Mouse (Mus musculus) heart, postnatal 0 days (tissue): ENCODE measurements at regions not wholly inside any gene's neighbourhood (a gene's known extent, or its start where the extent isn't known, plus 50 kb on each side); places are given as distances from the start of the nearest gene placed in this dataset.

ENCODE experiments used
- ATAC-seq: fragments of 200-750 bp; cut with Nextera tagmentation; 2 replicates; pipeline ENCODE4 v1.8.0; 2017; ENCODE audit warnings: low read depth, moderate number of reproducible peaks, moderate library complexity; ENCODE audit not compliant: insufficient read depth
- DNase-seq: peaks from one replicate; pipeline ENCODE4 v3.0.0-alpha.2; 2016; ENCODE audit warnings: low spot score
- H3K27ac ChIP-seq: fragments of 300-500 bp; sonication (generic); 2 replicates; pipeline ENCODE4 v1.5.1; 2014; ENCODE audit warnings: low read depth, mild to moderate bottlenecking
- H3K27me3 ChIP-seq: fragments of 300-500 bp; sonication (generic); 2 replicates; pipeline ENCODE4 v1.6.1; 2014; ENCODE audit warnings: low read length, mixed read lengths; ENCODE audit not compliant: control insufficient read depth, insufficient read depth
- H3K36me3 ChIP-seq: fragments of 300-500 bp; sonication (generic); replicated peaks from 2 replicates; pipeline ENCODE4 v1.6.1; 2014; ENCODE audit warnings: low read length, mixed read lengths; ENCODE audit not compliant: control insufficient read depth, insufficient read depth
- H3K4me1 ChIP-seq: fragments of 300-500 bp; sonication (generic); 2 replicates; pipeline ENCODE4 v1.6.1; 2014; ENCODE audit warnings: antibody characterized with exemption; ENCODE audit not compliant: control insufficient read depth, insufficient read depth
- H3K4me2 ChIP-seq: fragments of 300-500 bp; sonication (generic); 2 replicates; pipeline ENCODE4 v1.6.1; 2014; ENCODE audit warnings: low read depth, mild to moderate bottlenecking, low read length, moderate library complexity
- H3K4me3 ChIP-seq: fragments of 300-500 bp; sonication (generic); 2 replicates; pipeline ENCODE4 v1.5.1; 2014; ENCODE audit warnings: low read depth, low read length
- H3K9ac ChIP-seq: fragments of 300-500 bp; sonication (generic); replicated peaks from 2 replicates; pipeline ENCODE4 v1.6.1; 2014; ENCODE audit warnings: low read depth, low read length, mixed read lengths
- H3K9me3 ChIP-seq: fragments of 300-500 bp; sonication (generic); replicated peaks from 2 replicates; pipeline ENCODE4 v1.6.1; 2016; ENCODE audit warnings: low read length; ENCODE audit not compliant: control insufficient read depth
- CTCF ChIP-seq: IDR thresholded peaks from 2 replicates; pipeline ENCODE4 v1.5.1; 2016; ENCODE audit warnings: antibody characterized with exemption, control low read depth, low read depth
- EP300 ChIP-seq: IDR thresholded peaks from 2 replicates; pipeline ENCODE4 v1.6.1; 2016; ENCODE audit warnings: antibody characterized with exemption, low read depth
- WGBS: fragments of 180-500 bp; shearing (Covaris S2); extraction: QIAGEN DNeasy Blood & Tissue Kit; methylation state at CpG from one replicate; pipeline ENCODE4 v1.1.7; 2014; 5-methylcytosine and 5-hydroxymethylcytosine counted together

- ATAC-seq: no peak
- H3K27me3 ChIP-seq: no peaks in the 10 kb centered on the region
- 78% methylated on average over 3 of the region's 3 CpGs for WGBS
These were observed 384.9 kb upstream of the Sel1l start for GRCm38 (mm10) chr12:92233650-92234408.

GRCm38 (mm10) chr12:92228585-92228984 is 379.6 kb upstream of the Sel1l start:
- TF ChIP-seq EP300 (no peak), CTCF (no peak)
- H3K27ac ChIP-seq: no peak overlapping the region
- H3K36me3 ChIP-seq: no peaks in the 10 kb centered on the region
- no peaks in the 10 kb centered on the region for H3K4me1 ChIP-seq
- H3K4me3 ChIP-seq: no peak overlapping the region
- ATAC-seq: no peak
- WGBS: 69% methylated on average over 4 of the region's 4 CpGs
- no peaks in the 10 kb centered on the region for H3K27me3 ChIP-seq
- DNase-seq: no peak
- no peak overlapping the region for H3K9ac ChIP-seq
- no peaks in the 10 kb centered on the region for H3K9me3 ChIP-seq
- no peak overlapping the region for H3K4me2 ChIP-seq

More at GRCm38 (mm10) chr12:92233650-92234408, 384.9 kb upstream of the Sel1l start:
- no peaks in the 10 kb centered on the region for H3K36me3 ChIP-seq
- no peak overlapping the region for H3K9ac ChIP-seq
- H3K9me3 ChIP-seq: no peaks in the 10 kb centered on the region
- DNase-seq: no peak
- TF ChIP-seq CTCF (no peak), EP300 (no peak)
- no peak overlapping the region for H3K4me2 ChIP-seq
- H3K4me3 ChIP-seq: no peak overlapping the region
- H3K27ac ChIP-seq: no peak overlapping the region
- no peaks in the 10 kb centered on the region for H3K4me1 ChIP-seq

DNA sequence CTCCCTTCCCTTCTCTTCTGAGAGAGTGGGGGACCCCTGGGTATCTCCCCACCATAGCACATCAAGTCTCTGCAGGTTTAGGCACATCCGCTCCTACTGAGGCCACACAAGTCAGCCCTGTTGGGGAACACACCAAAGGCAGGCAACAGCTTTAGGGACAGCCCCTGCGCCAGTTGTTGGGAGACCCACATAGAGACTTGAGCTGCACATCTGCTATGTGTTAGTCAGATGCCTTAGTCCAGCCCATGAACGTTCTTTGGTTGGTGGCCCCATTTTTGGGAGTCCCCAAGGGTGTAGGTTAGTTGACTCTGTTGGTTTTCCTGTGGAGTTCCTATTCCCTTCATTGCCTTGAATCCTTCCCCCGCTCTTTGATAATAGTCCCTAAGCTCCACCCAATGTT is 354.4 kb upstream of the Sel1l start:
- H3K9me3 ChIP-seq: no peaks in the 10 kb centered on the region
- ATAC-seq (no peak), DNase-seq (no peak)
- no peak overlapping the region for H3K4me3 ChIP-seq
- WGBS: 78% methylated on average over 4 of the region's 4 CpGs
- no peaks in the 10 kb centered on the region for H3K36me3 ChIP-seq
- no peaks in the 10 kb centered on the region for H3K27me3 ChIP-seq
- no peak overlapping the region for H3K27ac ChIP-seq
- TF ChIP-seq CTCF: no peak
- no peak for TF ChIP-seq EP300
- H3K4me2 ChIP-seq: no peak overlapping the region
- no peak overlapping the region for H3K9ac ChIP-seq
- no peaks in the 10 kb centered on the region for H3K4me1 ChIP-seq

DNA sequence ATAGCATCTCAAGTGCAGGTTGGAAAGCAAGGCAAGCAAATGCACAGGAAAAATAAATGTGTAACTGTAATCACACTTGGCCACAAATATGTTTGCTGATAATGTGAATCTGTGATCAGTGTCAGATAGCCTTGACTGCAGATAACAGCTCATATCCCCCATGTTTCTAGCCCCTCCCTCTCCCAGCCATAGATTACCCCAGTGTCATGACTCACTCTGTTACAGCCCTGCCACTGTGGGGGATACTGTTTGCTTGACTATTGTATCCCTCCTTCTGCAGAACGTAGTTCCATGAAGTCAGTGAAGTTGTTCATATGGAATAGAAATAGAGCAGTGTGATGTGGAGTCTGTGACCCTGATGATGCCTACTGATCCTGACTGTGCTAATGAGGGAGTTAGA is 351.6 kb upstream of the Sel1l start:
- WGBS: 65% methylated on average over 1 of the region's 1 CpGs

DNA sequence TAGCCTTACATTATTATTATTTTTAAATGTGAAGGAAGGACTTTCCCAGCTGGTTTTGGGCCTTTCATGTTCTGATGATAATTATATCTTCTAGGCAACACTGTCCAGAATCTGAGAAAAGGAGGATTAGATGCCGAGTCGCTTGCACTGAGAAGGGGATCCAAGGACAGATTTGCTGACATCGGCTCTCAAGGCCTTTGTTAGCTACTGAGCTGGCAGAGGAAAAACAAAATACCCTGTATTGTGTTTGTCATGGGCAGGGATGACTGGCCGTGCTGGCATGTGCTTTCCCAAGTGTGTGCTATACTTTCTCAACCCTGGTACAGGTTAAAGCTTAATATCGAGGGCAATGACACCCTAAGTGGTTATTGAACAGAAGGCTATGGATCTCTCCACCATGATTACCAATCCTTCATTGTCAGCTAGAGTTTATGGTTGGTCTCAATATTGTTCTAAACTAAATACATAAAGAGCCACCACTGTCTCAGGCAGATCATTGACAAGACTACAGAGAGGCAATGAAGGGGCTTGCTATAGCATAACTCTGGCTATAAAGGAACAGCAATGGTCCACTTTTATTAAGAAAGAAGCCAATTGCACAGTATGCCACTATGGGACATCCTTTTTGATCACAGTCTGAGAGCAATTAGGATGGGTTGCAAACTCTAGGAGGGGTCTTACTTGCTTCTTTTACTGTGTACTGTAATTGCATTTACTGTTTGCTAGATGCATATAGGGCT is 350.0 kb upstream of the Sel1l start:
- no peak overlapping the region for H3K4me2 ChIP-seq
- no peak for TF ChIP-seq CTCF
- no peak for TF ChIP-seq EP300
- no peaks in the 10 kb centered on the region for H3K36me3 ChIP-seq
- DNase-seq: no peak
- no peak overlapping the region for H3K4me3 ChIP-seq
- no peaks in the 10 kb centered on the region for H3K4me1 ChIP-seq
- no peaks in the 10 kb centered on the region for H3K9me3 ChIP-seq
- H3K9ac ChIP-seq: no peak overlapping the region
- no peaks in the 10 kb centered on the region for H3K27me3 ChIP-seq
- no peak overlapping the region for H3K27ac ChIP-seq
- ATAC-seq: no peak
- WGBS: 63% methylated on average over 5 of the region's 5 CpGs

More for the DNA sequence above, 351.6 kb upstream of the Sel1l start:
- no peak overlapping the region for H3K9ac ChIP-seq
- no peak overlapping the region for H3K4me3 ChIP-seq
- DNase-seq: no peak
- TF ChIP-seq EP300: no peak
- no peak for TF ChIP-seq CTCF
- H3K27me3 ChIP-seq: no peaks in the 10 kb centered on the region
- H3K27ac ChIP-seq: no peak overlapping the region
- no peaks in the 10 kb centered on the region for H3K4me1 ChIP-seq
- H3K4me2 ChIP-seq: no peak overlapping the region
- no peaks in the 10 kb centered on the region for H3K36me3 ChIP-seq
- H3K9me3 ChIP-seq: no peaks in the 10 kb centered on the region
- no peak for ATAC-seq
